Comparison of ENCODE assay signal across 17 mouse cellular contexts in genomic region chr9:121148602-121149001, GRCm38 (mm10).
DNase-seq lines count a peak whose midpoint lies in the region; ATAC-seq lines count a peak whose summit lies in the region.
"Had no signal": no experiment of that assay in that cellular context is flagged by ENCODE, and none has a peak within 500 bp of the region (broad histone marks: within the 10 kb centered on the region; RNA-seq: fewer than 3 reads in every experiment).

No protein-coding gene starts in this region.

- DNase-seq in embryo, embryonic 9.5 days (ENCODE audit: extremely low spot score), result peak; percentile 15
- no peak for DNase-seq in embryo, embryonic 11 days
- DNase-seq in hindbrain, embryonic 10.5 days (ENCODE audit: low spot score), result no peak
- DNase-seq in ZHBTc4 (ENCODE audit: low read depth, low spot score), result peak; percentile 39
- DNase-seq in ovary, postnatal 14 days (ENCODE audit: low spot score), result peak; percentile 13
- no peak for DNase-seq in spleen, postnatal 4 days (ENCODE audit: low spot score in 2 of 2)
- no peak for DNase-seq in kidney, postnatal 36 days
- DNase-seq: cerebellum, adult 18-20 months; gastrocnemius, postnatal 36 days; kidney, adult 11 months; kidney, postnatal 25 days; lung, postnatal 10 days; right cerebral cortex, postnatal 25 days; thymus, postnatal 14 days had no signal

- no peak overlapping the region for H3K4me2 ChIP-seq in hindbrain, embryonic 15.5 days
- H3K4me2 ChIP-seq: neural tube, embryonic 15.5 days had no signal

- no peaks in the 10 kb centered on the region for H3K27me3 ChIP-seq in hindbrain, embryonic 15.5 days
- no peaks in the 10 kb centered on the region for H3K27me3 ChIP-seq in hindbrain, embryonic 10.5 days (ENCODE audit: insufficient read depth, poor library complexity, severe bottlenecking)
- H3K27me3 ChIP-seq: neural tube, embryonic 15.5 days had no signal

- WGBS in hindbrain, embryonic 15.5 days, result 29% methylated on average over 3 of the region's 3 CpGs
- WGBS in hindbrain, embryonic 10.5 days, result 12% methylated on average over 3 of the region's 3 CpGs

- H3K4me3 ChIP-seq in hindbrain, embryonic 15.5 days, result no peak overlapping the region
- H3K4me3 ChIP-seq in hindbrain, embryonic 10.5 days, result no peak overlapping the region
- H3K4me3 ChIP-seq: neural tube, embryonic 15.5 days had no signal

- no peak overlapping the region for H3K9ac ChIP-seq in hindbrain, embryonic 15.5 days
- H3K9ac ChIP-seq: liver, embryonic 14.5 days; neural tube, embryonic 15.5 days had no signal

- 0 out of 2 replicates have a peak overlapping the region, but pooled peaks have one; percentile 13 for H3K27ac ChIP-seq in hindbrain, embryonic 15.5 days (replicated peaks)
- H3K27ac ChIP-seq in hindbrain, embryonic 10.5 days, result no peak overlapping the region
- H3K27ac ChIP-seq: liver, embryonic 14.5 days; neural tube, embryonic 15.5 days had no signal

- no peaks in the 10 kb centered on the region for H3K36me3 ChIP-seq in hindbrain, embryonic 15.5 days
- H3K36me3 ChIP-seq in hindbrain, embryonic 10.5 days, result peaks cover 6% of the 10 kb centered on the region
- H3K36me3 ChIP-seq: neural tube, embryonic 15.5 days had no signal

- H3K9me3 ChIP-seq in hindbrain, embryonic 15.5 days, result no peaks in the 10 kb centered on the region
- H3K9me3 ChIP-seq in hindbrain, embryonic 10.5 days, result no peaks in the 10 kb centered on the region
- H3K9me3 ChIP-seq: neural tube, embryonic 15.5 days had no signal

- peaks cover 11% of the 10 kb centered on the region for H3K4me1 ChIP-seq in hindbrain, embryonic 15.5 days (replicated peaks)
- peaks cover 21% of the 10 kb centered on the region for H3K4me1 ChIP-seq in hindbrain, embryonic 10.5 days (replicated peaks)

- no peak for ATAC-seq in hindbrain, embryonic 15.5 days (ENCODE audit: low FRiP score, low read depth)

Comparison
In these comparisons a context has a peak if more than half of its experiments do, and no peak if none do; other contexts are left out.
1. DNase-seq: peak in embryo, embryonic 9.5 days (single experiment), ZHBTc4 (single experiment) and ovary, postnatal 14 days (single experiment); none in embryo, embryonic 11 days (single experiment), hindbrain, embryonic 10.5 days (single experiment), spleen, postnatal 4 days (0 of 2) and kidney, postnatal 36 days (0 of 2).